Mouse (Mus musculus) myocyte (in vitro differentiated cells): ENCODE data around the gene Scrg1.

Experiments used
- CEBPB ChIP-seq: IDR thresholded peaks from 2 replicates; pipeline ENCODE4 v1.6.1; 2011; ENCODE audit warnings: mild to moderate bottlenecking, moderate library complexity; ENCODE audit not compliant: poor library complexity, insufficient read depth, severe bottlenecking
- E2F4 ChIP-seq: IDR thresholded peaks from one replicate; pipeline ENCODE4 v1.6.1; 2011; ENCODE audit warnings: mild to moderate bottlenecking, control low read depth, moderate library complexity; ENCODE audit not compliant: insufficient read depth
- MAX ChIP-seq: IDR thresholded peaks from one replicate; pipeline ENCODE4 v1.6.1; 2011; ENCODE audit warnings: low read depth, mild to moderate bottlenecking, control low read depth
- POLR2A ChIP-seq: IDR thresholded peaks from one replicate; pipeline ENCODE4 v1.6.1; 2011; ENCODE audit warnings: low read depth, mild to moderate bottlenecking, control low read depth, moderate library complexity; ENCODE audit not compliant: insufficient read length
- TCF12 ChIP-seq: IDR thresholded peaks from one replicate; pipeline ENCODE4 v1.6.1; 2011; ENCODE audit warnings: mild to moderate bottlenecking, control low read depth; ENCODE audit not compliant: poor library complexity, insufficient read depth, severe bottlenecking

DNA sequence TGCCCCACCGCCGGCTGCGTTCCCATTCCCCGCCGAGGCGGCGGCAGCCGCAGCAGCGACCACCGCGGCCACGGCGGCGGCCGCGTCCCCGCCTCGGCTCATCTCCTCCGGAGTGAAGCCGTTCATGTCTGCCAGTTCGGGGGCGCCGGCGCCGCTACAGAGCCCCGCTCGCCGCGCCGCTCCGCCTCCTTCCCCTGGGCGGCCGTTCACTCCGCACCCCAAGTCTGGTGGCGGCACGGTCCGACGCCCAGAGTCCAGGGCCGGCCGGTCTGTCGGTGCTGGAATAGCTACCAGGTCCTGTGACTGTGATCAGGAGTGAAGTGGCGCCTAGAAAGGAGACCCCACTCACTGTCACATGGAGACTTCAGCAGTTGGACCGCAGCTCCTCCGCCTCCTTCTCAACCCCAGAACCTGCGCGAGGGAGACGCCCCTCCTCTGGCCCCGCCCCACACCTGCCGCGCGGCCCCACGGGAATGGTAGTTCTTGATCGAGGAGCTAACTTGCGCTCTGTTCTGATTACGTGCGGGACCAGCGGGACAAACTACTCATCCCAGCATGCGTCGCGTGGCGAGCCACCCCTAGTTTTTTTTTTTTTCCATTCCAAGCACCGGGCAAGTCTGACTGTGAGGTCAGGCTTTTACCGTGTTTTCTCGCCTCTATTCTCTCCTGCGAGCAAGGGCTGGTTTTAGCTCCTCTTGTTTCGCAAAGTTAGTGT lies 31.9 kb downstream of the Scrg1 start, which contains the start of gene Sap30:
- TF ChIP-seq POLR2A (peak; percentile 72), E2F4 (no peak), TCF12 (no peak), CEBPB (no peak), MAX (no peak)
